Mouse (Mus musculus) neural tube, embryonic 12.5 days (tissue): ENCODE results near the gene Dpysl4. TPM values are rescaled to one million over a fixed set of nuclear protein-coding genes. Genes with fewer than 3 reads are reported as not detected.

Experiments used
- ATAC-seq: fragments of 200-750 bp; cut with Nextera tagmentation; 2 replicates; pipeline ENCODE4 v1.8.0; 2017; ENCODE audit warnings: low read depth, mild to moderate bottlenecking, moderate TSS enrichment, moderate library complexity; ENCODE audit not compliant: low FRiP score
- H3K27ac ChIP-seq: fragments of 300-500 bp; sonication (generic); 2 replicates; pipeline ENCODE4 v1.5.1; 2016
- H3K27me3 ChIP-seq: fragments of 300-500 bp; sonication (generic); replicated peaks from 2 replicates; pipeline ENCODE4 v1.6.1; 2016; ENCODE audit warnings: mild to moderate bottlenecking
- H3K36me3 ChIP-seq: fragments of 300-500 bp; sonication (generic); 2 replicates; pipeline ENCODE4 v1.6.1; 2016; ENCODE audit warnings: mild to moderate bottlenecking
- H3K4me1 ChIP-seq: fragments of 300-500 bp; sonication (generic); 2 replicates; pipeline ENCODE4 v1.6.1; 2016
- H3K4me2 ChIP-seq: fragments of 300-500 bp; sonication (generic); replicated peaks from 2 replicates; pipeline ENCODE4 v1.6.1; 2016; ENCODE audit warnings: mild to moderate bottlenecking
- H3K4me3 ChIP-seq: fragments of 300-500 bp; sonication (generic); 2 replicates; pipeline ENCODE4 v1.5.1; 2016
- H3K9ac ChIP-seq: fragments of 300-500 bp; sonication (generic); 2 replicates; pipeline ENCODE4 v1.6.1; 2016; ENCODE audit warnings: mild to moderate bottlenecking
- H3K9me3 ChIP-seq: fragments of 300-500 bp; sonication (generic); 2 replicates; pipeline ENCODE4 v1.6.1; 2016; ENCODE audit warnings: mild to moderate bottlenecking
- WGBS: fragments of 180-500 bp; shearing (Covaris S2); methylation state at CpG from one replicate; pipeline ENCODE4 v1.1.7; 2016; 5-methylcytosine and 5-hydroxymethylcytosine counted together
- polyA plus RNA-seq: library from polyadenylated mRNA; unstranded; fragments of >200 nt; fragmentation: Nextera tagmentation; extraction: Ambion mirVana; gene quantifications from 2 replicates; pipeline ENCODE4 v1.2.1, GENCODE M21; 2016

The Dpysl4 gene
- polyA plus RNA-seq, 1 experiment from 2014 or later = 434 TPM

- 72% methylated on average over 8 of the region's 8 CpGs for WGBS
- no peak overlapping the region for H3K27ac ChIP-seq
- ATAC-seq = no peak
These were observed 45.7 kb downstream of the Dpysl4 start for GRCm38 (mm10) chr7:139131538-139131937.

GRCm38 (mm10) chr7:139133446-139133845, 47.6 kb downstream of the Dpysl4 start:
- no peak overlapping the region for H3K4me3 ChIP-seq
- ATAC-seq = no peak
- H3K4me1 ChIP-seq = peaks cover 36% of the 10 kb centered on the region
- no peak overlapping the region for H3K4me2 ChIP-seq
- H3K36me3 ChIP-seq = no peaks in the 10 kb centered on the region
- 81% methylated on average over 3 of the region's 3 CpGs for WGBS
- peaks cover 8% of the 10 kb centered on the region; the same call in 1 of the 2 replicates for H3K27me3 ChIP-seq
- H3K27ac ChIP-seq = no peak overlapping the region
- no peak overlapping the region for H3K9ac ChIP-seq
- no peaks in the 10 kb centered on the region for H3K9me3 ChIP-seq

More at GRCm38 (mm10) chr7:139131538-139131937, 45.7 kb downstream of the Dpysl4 start:
- no peak overlapping the region for H3K4me2 ChIP-seq
- H3K4me3 ChIP-seq = no peak overlapping the region
- H3K9ac ChIP-seq = no peak overlapping the region
- peaks cover 22% of the 10 kb centered on the region for H3K4me1 ChIP-seq
- no peaks in the 10 kb centered on the region for H3K9me3 ChIP-seq
- H3K36me3 ChIP-seq = no peaks in the 10 kb centered on the region
- peaks cover 8% of the 10 kb centered on the region; the same call in 1 of the 2 replicates for H3K27me3 ChIP-seq

- no peak for ATAC-seq
- Histone ChIP-seq H3K27me3 (peaks cover 8% of the 10 kb centered on the region; the same call in 1 of the 2 replicates), H3K9me3 (no peaks in the 10 kb centered on the region), H3K27ac (no peak overlapping the region), H3K36me3 (no peaks in the 10 kb centered on the region), H3K9ac (no peak overlapping the region), H3K4me2 (no peak overlapping the region), H3K4me1 (peaks cover 44% of the 10 kb centered on the region), H3K4me3 (no peak overlapping the region)
- 80% methylated on average over 5 of the region's 5 CpGs for WGBS
These were observed 49.4 kb downstream of the Dpysl4 start for GRCm38 (mm10) chr7:139135236-139135635.

- no peaks in the 10 kb centered on the region for H3K36me3 ChIP-seq
- ATAC-seq = no peak
- H3K4me2 ChIP-seq = no peak overlapping the region
- no peaks in the 10 kb centered on the region for H3K9me3 ChIP-seq
- 74% methylated on average over 5 of the region's 5 CpGs for WGBS
- no peak overlapping the region for H3K9ac ChIP-seq
- peaks cover 5% of the 10 kb centered on the region; the same call in 1 of the 2 replicates for H3K27me3 ChIP-seq
- no peak overlapping the region for H3K27ac ChIP-seq
- H3K4me3 ChIP-seq = no peak overlapping the region
- peaks cover 47% of the 10 kb centered on the region for H3K4me1 ChIP-seq
These were observed 51.2 kb downstream of the Dpysl4 start for GRCm38 (mm10) chr7:139136906-139137491.

GRCm38 (mm10) chr7:139139921-139140461, 54.2 kb downstream of the Dpysl4 start:
- Histone ChIP-seq H3K4me2 (peak overlapping the region; percentile 10; the same call in 1 of the 2 replicates), H3K9me3 (no peaks in the 10 kb centered on the region), H3K4me1 (peaks cover 47% of the 10 kb centered on the region), H3K4me3 (no peak overlapping the region), H3K36me3 (no peaks in the 10 kb centered on the region), H3K27me3 (peaks cover 2% of the 10 kb centered on the region; the same call in 1 of the 2 replicates), H3K27ac (peak overlapping the region; percentile 46; the same call in 1 of the 2 replicates), H3K9ac (no peak overlapping the region)
- peak; percentile 92 for ATAC-seq
- 3% methylated on average over 11 of the region's 11 CpGs for WGBS

- peaks cover 48% of the 10 kb centered on the region for H3K4me1 ChIP-seq
- WGBS = 65% methylated on average over 1 of the region's 1 CpGs
- no peak for ATAC-seq
These were observed 58.0 kb downstream of the Dpysl4 start for GRCm38 (mm10) chr7:139143785-139144184.

GRCm38 (mm10) chr7:139145891-139146290, 60.1 kb downstream of the Dpysl4 start:
- H3K4me1 ChIP-seq = peaks cover 36% of the 10 kb centered on the region
- no peak overlapping the region for H3K4me2 ChIP-seq
- no peaks in the 10 kb centered on the region for H3K36me3 ChIP-seq
- no peak for ATAC-seq
- H3K27me3 ChIP-seq = no peaks in the 10 kb centered on the region
- H3K4me3 ChIP-seq = no peak overlapping the region
- no peak overlapping the region for H3K27ac ChIP-seq
- H3K9me3 ChIP-seq = no peaks in the 10 kb centered on the region
- no peak overlapping the region for H3K9ac ChIP-seq
- WGBS = 18% methylated on average over 7 of the region's 7 CpGs

More at GRCm38 (mm10) chr7:139143785-139144184, 58.0 kb downstream of the Dpysl4 start:
- Histone ChIP-seq H3K4me3 (no peak overlapping the region), H3K9ac (no peak overlapping the region), H3K27me3 (no peaks in the 10 kb centered on the region), H3K27ac (no peak overlapping the region), H3K9me3 (no peaks in the 10 kb centered on the region), H3K36me3 (no peaks in the 10 kb centered on the region), H3K4me2 (no peak overlapping the region)

- H3K27ac ChIP-seq = peak overlapping the region; percentile 16; the same call in 1 of the 2 replicates
- no peaks in the 10 kb centered on the region for H3K36me3 ChIP-seq
- H3K9me3 ChIP-seq = no peaks in the 10 kb centered on the region
- no peak overlapping the region for H3K9ac ChIP-seq
- H3K4me3 ChIP-seq = no peak overlapping the region
- no peaks in the 10 kb centered on the region for H3K27me3 ChIP-seq
- no peak for ATAC-seq
- WGBS = 44% methylated on average over 4 of the region's 4 CpGs
- no peak overlapping the region for H3K4me2 ChIP-seq
- H3K4me1 ChIP-seq = peaks cover 37% of the 10 kb centered on the region
These were observed 61.6 kb downstream of the Dpysl4 start for GRCm38 (mm10) chr7:139147360-139147759.

GRCm38 (mm10) chr7:139149373-139149772, 63.6 kb downstream of the Dpysl4 start:
- Histone ChIP-seq H3K27ac (no peak overlapping the region), H3K4me3 (no peak overlapping the region), H3K4me1 (peaks cover 37% of the 10 kb centered on the region), H3K36me3 (no peaks in the 10 kb centered on the region), H3K9me3 (no peaks in the 10 kb centered on the region), H3K4me2 (no peak overlapping the region), H3K27me3 (no peaks in the 10 kb centered on the region), H3K9ac (no peak overlapping the region)
- whole genome bisulfite sequencing = 46% methylated on average over 7 of the region's 7 CpGs
- ATAC-seq = no peak

- Histone ChIP-seq H3K4me1 (peaks cover 32% of the 10 kb centered on the region), H3K27ac (0 out of 2 replicates have a peak overlapping the region, but pooled peaks have one; percentile 16), H3K4me3 (no peak overlapping the region), H3K9me3 (no peaks in the 10 kb centered on the region), H3K9ac (no peak overlapping the region), H3K27me3 (no peaks in the 10 kb centered on the region), H3K36me3 (no peaks in the 10 kb centered on the region), H3K4me2 (peak overlapping the region; percentile 36)
- ATAC-seq = peak; percentile 84
- 32% methylated on average over 10 of the region's 10 CpGs for WGBS
These were observed 65.3 kb downstream of the Dpysl4 start for GRCm38 (mm10) chr7:139151116-139151515.
